Mouse (Mus musculus): ENCODE data around the gene Dr1.

- no peak for TF ChIP-seq CTCF (IDR thresholded peaks at IDR 0.05; ENCODE audit: insufficient read depth, low read length)
- no peak for TF ChIP-seq POLR2A (IDR thresholded peaks at IDR 0.05; ENCODE audit: borderline replicate concordance, extremely low read depth, low read depth, low read length)
Observed at GRCm38 (mm10) chr5:108246314-108246765, 22.4 kb upstream of the Dr1 start.

All from lung, adult 2 months (tissue).